Mouse (Mus musculus): ENCODE results near the gene Aldh1a7.

DNA sequence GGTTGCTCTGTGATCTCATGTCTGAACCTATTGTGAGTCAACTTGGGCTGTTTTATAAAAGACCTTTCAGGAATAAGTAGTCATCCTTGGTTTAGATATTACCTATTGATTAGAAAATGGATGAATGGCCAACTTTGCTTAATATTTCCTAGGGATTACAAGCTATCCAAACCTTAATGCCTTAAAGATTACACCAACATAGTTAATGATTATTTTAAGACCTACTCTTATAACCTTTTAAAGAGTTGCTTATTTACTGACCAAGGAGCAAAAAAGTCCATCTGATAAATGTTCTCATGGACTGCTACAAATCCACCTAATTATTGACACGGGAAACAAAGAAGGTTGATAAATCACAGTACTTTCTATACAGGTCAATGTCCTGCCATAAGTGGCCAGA is 17.3 kb upstream of the Aldh1a7 start:
- TF ChIP-seq ZNF384 (IDR thresholded peaks at IDR 0.05; ENCODE audit: low read depth, low read length) (no peak), CHD2 (IDR thresholded peaks at IDR 0.05; ENCODE audit: low read depth, low read length) (no peak), ZC3H11A (IDR thresholded peaks at IDR 0.05; ENCODE audit: borderline replicate concordance, low read depth, low read length) (no peak), MAFK (IDR thresholded peaks at IDR 0.05; ENCODE audit: insufficient read depth, low read depth, low read length) (no peak)
